Mouse (Mus musculus) naive thymus-derived CD4-positive, alpha-beta T cell, adult 2 months (primary cell): ENCODE measurements around the gene Depdc1b.

Experiments used
- DNase-seq: peaks from one replicate; pipeline ENCODE4 v3.0.0-alpha.2; 2011; ENCODE audit warnings: low read depth

The Depdc1b gene

GRCm38 (mm10) chr13:108317414-108317813 lies 1.3 kb downstream of the Depdc1b start:
- no peak for DNase-seq

DNA sequence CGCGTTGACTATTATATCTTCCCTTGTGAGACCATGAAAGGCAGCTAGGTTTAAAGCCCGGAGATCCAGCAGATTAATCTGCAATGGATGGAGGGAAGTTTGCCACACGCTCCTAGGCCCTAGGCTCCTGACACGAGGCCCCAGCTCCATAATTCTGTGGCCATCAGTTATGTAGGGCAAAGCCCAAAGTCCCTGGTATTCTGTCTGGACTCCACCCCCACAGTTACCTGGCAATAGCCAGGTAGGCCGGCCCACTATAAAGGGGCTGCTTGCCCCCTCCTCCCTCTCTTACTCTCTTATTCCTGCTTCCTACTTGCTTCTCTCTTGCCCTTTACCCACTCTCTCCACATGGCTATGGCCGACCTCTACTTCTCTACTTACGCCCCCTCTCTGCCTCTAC lies 2.9 kb downstream of the Depdc1b start:
- no peak for DNase-seq

DNA sequence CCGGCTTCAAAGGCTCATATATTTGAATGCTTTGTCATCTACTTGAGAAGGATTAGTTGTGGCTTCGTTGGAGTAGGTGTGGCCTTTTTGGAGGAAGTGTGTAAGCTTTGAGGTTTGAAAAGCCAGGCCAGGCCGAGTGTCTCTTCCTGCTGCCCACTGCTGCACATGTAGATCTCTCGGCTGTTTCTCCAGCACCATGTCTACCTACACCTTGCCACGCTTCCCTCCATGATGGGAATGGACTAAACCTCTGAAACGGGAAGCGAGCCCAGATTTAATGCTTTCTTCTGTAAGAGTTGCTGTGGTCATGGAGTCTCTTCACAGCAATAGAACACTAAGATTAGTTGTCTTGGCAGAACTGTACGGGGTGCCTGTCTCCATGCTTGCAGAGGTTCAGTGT lies 4.1 kb downstream of the Depdc1b start:
- DNase-seq: no peak

DNA sequence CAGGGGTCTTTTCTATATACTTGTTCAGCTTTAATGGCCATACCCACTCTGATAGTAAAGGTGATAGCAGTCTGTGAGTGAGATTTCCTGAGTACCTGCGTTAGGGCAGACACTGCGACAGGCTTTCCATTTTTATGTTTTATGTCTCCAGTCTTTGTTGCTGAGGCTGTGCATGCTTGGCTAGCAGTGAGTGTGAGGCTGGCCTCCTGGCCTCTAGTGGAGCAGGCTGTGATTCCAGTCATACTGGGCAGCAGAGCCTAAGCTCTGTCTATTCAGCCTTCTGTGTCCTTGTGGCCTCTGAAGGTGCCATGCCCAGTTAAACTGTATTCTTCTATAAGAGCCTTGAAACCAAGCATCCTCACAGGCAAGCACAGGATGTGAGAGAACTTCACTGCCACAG lies 6.3 kb downstream of the Depdc1b start:
- DNase-seq: no peak

DNA sequence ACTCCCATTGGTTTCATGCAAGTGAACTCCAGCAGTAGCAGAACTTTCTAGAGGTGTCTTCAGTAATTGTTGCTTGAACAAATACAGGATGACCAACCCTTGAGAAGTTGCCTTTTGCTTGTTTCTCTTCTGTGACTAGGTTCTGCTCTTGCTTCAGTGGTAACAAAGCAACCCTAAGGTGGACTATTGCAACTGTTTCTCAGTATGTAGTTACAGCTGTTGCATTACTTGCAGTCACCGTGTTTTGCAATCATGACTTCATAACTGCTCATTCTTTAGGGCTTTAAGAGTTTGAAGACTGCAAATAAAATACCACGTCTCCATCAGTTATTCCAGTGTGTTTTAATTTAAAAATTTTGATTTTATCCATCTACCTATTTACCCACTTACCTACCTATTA lies 7.2 kb downstream of the Depdc1b start:
- no peak for DNase-seq

- no peak for DNase-seq
Measured at GRCm38 (mm10) chr13:108323866-108324829, 8.0 kb downstream of the Depdc1b start.

DNA sequence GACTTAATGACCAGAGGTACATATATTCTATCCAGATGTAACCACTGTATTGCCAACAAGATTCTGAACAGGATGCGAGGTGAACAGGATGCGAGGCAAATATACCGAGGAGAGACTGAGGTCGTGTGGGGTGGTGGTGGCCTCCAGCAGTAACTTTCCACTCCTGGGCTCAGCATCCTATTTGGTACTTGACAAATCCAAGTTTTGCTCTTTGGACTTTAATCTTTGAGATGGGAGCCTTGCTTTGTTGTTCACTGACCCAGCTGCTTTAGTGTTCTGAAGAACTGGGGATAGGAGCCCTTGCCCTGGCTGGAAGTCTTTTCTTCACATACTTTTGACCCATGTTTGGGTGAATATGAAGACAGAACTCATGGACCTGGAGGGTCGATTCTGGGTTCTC lies 9.7 kb downstream of the Depdc1b start:
- DNase-seq: no peak

GRCm38 (mm10) chr13:108326351-108326750 lies 10.2 kb downstream of the Depdc1b start:
- no peak for DNase-seq

GRCm38 (mm10) chr13:108327047-108327446 lies 10.9 kb downstream of the Depdc1b start:
- no peak for DNase-seq

DNA sequence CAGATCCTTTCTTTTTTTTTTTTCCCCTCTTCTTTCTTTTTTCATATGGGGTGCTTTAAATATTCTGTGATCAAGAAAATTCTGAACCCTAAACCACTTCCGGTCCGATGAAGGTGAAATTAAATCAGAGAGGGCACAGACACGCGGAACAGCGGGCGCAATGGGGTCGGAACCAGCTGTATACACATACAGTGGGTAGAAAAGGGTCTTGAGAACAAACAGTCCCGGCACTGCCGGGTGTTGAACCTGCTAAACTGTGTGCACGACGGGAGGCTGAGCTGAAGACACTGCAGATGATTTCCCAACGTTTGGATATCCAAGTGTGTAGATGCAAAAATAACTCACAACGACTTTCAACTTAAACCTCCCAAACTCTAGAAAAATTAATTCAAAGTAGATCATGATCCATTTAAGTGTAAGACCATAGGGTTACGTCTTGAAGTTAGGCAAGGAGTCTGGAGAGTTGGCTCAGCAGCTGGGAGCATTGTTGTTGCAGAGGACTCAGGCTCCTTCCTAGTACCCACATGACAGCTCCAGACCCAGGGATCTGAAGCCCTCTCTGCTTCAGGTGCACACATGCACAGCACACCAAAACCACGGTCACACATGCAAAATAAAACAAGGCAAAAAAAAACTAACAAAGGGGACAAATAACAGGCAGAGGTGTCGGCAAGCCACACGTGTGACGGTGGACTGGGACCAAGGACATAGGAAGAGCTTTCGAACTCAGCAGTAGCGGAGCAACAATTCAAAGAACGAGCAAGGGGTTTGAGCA lies 12.5 kb downstream of the Depdc1b start:
- DNase-seq: no peak

GRCm38 (mm10) chr13:108329693-108330092 lies 13.6 kb downstream of the Depdc1b start:
- DNase-seq: peak; percentile 77

GRCm38 (mm10) chr13:108335257-108336003 lies 19.3 kb downstream of the Depdc1b start:
- no peak for DNase-seq

- DNase-seq: no peak
Measured at GRCm38 (mm10) chr13:108336192-108336591, 20.1 kb downstream of the Depdc1b start.

- DNase-seq: no peak
Measured at GRCm38 (mm10) chr13:108337340-108337739, 21.2 kb downstream of the Depdc1b start.

DNA sequence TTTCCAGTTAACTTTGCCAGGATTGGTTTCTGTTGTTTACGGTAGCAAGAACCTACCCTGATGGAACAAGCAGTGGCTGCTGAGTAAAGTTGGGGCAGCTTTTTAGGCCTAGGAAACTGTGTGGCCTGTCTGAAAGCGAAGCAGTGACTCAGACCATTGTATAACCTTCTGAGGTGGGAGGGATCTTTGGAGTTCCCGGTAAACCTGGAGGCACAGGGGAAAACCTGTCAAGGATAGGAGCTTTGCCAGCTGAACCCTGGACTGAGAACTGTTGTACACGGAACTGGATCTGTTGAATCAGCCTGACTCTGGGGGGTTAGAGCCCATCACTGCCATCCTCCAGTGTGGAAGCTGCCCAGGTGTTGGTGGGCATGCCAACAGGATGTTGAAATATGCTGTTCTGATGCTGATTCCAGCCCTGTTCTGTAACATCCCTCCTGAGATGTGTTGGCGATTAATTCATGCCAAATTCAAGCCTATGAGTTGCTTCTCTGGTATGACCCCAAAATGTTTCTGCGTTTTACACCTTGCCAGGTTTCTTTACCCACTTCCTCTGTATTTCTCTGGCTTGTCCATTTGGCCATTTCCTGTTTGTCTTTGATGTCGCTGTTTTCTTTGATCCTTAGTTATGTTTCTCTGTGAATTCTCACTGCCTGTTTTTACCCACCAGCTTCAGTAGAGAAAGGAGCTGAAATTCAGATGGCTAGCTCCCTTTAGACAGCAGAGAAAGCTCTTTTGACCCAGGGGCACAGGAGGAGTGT lies 22.1 kb downstream of the Depdc1b start:
- no peak for DNase-seq

DNA sequence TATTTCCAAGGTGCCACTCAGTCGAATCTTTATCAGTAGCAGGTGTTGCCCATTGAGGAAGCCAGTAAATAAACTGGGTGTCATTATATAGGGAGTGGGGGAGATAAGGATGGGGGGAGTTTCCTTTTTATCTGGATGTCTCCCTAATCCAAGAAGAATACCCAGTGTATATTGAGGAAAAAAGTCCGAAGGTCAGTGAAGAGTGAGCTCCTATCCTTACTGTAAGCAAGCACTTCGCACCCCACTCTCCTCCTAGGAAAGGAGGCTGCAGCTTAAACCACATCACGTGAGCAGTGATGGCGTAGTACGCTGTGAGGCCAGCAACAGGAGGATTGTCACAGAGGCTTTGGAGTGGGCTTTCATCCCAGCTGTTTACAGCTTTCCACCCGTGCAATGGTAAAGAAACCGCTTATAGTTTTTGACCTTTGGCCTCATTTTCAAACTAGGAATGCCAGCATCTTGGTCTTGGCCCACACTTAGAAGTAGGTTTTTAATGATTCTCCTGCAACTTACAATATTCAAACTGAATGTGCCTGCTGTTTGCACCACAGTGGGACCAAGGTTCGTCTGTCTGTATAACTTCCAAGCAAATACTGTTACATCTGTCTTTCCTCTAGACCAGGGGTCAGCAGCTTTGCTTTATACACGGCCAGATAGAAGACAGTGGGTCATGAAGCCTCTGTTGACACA lies 23.9 kb downstream of the Depdc1b start:
- DNase-seq: no peak

DNA sequence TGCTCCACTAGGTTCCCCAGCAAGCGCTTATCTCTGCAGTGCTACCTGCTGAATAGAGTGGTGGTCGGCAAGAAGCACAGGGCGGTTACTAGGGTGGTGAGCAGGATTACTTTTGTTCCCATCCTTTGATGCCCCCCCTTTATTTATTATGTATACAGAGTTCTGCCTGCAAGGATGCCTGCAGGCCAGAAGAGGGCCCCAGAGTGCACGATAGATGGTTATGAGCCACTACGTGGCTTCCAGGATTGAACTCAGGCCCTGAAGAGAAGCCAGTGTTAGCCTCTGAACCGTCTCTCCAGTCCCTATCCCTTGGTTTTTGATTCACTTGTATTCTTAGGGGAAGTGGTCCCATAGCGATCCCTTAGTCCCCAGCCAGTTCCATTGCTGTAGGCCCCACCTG lies 25.5 kb downstream of the Depdc1b start:
- DNase-seq: peak; percentile 30

DNA sequence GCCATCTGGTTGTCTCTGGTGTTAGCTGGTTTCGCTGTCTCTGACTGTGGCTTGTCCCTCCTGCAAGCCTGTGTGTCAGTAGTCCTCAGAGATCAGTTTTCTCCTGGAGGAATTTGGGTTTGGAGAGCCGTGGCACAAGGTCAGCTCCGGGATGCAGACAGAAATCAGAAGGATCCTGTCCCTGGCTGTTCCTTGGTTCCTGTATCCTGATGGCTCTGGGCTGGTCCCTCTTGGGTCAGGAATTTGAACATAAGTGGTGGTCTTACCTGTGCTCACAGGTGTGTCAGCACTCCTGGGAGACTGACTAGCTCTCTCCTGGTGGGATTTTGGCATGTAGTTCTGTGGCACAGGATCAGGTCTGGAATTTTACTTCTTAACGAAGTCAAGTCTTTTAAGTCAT lies 29.6 kb downstream of the Depdc1b start:
- DNase-seq: no peak

- DNase-seq: peak; percentile 69
Measured at GRCm38 (mm10) chr13:108347016-108347415, 30.9 kb downstream of the Depdc1b start.

- DNase-seq: no peak
Measured at GRCm38 (mm10) chr13:108349624-108350023, 33.5 kb downstream of the Depdc1b start.

DNA sequence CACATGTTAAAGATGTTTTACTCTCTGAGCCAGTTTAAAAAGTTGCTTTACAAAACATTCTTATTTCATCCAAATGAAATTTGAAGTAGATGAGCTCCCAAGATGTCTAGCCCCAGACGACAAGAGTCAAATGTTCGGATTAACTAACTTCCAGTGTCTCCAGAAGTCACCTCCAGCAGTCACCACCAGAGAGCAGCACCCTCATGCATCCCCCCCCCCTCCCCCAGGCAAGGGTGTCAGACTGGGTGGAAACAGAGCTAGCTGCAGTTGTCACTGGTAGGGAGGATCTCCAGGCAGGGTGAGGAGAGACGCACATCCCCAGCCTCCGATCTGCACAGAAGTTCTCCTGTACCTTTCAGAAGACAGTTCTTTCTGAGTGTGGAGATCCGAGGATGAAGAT lies 37.6 kb downstream of the Depdc1b start:
- no peak for DNase-seq
